Mouse (Mus musculus): Measurements from ENCODE around the gene Ctnna3.

DNA sequence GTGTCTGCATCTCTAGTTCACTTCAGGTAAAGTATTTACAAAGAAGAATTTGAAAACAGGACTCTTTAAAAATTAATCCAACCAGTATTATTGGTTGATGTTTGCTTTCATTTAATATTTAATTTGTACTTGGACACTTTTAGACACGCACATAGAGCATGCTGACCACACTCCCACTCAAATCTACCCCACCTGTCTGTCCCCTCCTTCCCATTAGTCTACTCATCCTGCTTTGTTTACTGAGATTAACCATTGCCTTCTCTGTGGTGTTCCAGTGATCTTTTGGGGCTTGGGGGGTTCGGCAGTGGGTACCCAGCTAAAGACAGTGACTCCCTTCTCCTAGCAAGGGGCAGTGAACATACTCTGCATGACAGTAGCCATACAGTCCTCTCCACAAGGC is 1446.6 kb downstream of the Ctnna3 start:
- TF ChIP-seq POLR2A (IDR thresholded peaks at IDR 0.05; ENCODE audit: extremely low read depth, insufficient read depth, low read length) (no peak), CTCF (IDR thresholded peaks at IDR 0.05; ENCODE audit: extremely low read depth, insufficient read depth, low read length) (no peak)
